Mouse (Mus musculus): Measurements from ENCODE around the gene Nbr1.

Gene Nbr1

DNA sequence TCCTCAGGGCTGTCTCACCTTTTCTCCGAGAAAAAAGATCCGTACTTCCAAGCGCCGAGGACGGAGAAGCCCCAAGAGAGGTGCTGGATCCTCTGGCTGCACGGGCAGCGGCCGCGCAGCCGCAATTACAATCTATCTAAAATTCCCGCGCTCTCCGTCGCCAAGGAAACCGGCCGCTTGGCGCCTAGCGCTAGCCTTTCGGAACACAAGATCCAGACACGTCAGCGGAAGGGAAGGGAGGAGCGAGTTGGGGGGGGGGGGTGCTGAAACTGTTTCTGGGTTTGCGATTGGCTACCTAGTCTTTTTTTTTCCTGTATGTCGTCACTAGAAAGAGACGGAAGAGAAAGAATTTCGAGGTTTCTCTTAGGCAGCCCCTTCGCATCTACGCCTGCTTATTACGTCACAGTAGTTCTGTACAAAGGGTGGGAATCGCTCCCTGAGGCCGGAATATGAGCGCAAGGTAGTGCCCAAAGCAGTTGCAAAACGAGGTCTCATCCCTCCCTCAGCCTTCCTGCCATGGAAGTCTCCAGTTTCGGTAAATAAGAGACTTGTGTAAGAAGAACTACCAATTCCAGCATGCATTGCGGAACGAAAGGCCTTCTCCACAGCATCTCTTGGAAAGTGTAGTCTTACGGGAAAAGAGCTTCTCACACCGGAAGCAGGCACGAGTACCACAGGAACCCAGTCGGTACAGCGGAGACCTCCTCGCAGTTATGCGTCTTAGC lies at the start of gene Nbr1, which contains the start of gene Brca1:
Gene Nbr1 (plus strand): TSS at position 399 of the 725 bp plus-strand sequence.
Gene Brca1 (minus strand): TSS at position 205 of the 725 bp plus-strand sequence.
- DNase-seq (ENCODE audit: low spot score): peak; percentile 88

GRCm38 (mm10) chr11:101506269-101506780 lies 45.6 kb upstream of the Nbr1 start:
- no peak for DNase-seq (ENCODE audit: low spot score)

DNA sequence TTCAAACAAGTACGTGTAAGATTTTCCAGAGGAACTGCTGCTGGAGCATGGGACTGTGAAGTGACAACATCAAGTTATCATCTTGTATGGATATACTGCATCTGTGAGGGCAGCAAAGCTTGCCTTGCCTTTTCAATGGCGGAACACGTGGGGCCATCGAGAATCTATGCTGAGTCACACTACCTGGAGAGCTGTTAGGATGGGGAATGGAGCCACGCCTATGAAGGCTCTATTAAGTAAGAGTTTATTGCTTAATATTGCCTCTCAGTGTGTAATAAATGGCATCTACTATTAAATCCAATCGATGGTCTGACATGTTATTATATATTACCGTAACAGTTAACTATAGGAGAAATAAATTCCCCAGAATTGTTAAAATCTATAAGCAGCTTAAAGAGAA lies 44.9 kb upstream of the Nbr1 start:
- no peak for DNase-seq (ENCODE audit: low spot score)

DNA sequence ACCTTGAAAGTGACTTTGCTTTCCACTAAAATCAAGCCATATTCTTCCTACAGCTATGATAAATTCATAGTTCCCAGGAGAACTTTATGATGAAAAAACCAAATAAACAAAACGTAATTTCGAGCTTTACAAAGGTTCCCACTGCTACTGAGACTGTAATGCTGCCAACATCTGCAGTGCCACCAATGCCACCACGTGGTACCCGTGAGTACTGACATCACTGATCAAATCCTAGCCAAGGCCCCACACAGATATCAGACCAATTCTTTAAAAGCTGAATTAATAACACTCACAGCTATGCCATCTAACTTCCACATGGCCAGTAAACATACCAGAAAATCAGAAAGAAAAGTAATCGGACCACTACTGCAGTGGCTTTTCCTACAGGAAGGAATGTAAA lies 33.0 kb upstream of the Nbr1 start:
- DNase-seq (ENCODE audit: low spot score): no peak

DNA sequence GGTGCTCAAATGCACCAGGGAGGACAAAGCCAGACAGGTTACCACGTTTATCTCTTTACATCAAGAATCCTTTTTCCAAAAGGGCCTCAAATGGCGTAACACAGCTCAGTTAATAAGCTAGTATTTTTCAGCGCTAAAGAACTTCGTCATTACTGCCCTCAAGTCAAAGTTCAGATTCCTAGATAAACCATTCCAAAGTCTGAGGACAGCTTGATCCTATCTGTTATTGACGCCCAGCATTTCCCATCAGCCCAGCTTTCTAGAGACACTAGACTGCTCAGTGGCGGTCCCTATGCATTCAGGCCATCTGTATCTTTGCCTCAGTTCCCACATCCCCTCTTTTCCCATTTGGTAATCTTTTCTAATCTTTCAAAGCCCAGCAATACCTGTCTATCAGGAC lies 32.6 kb upstream of the Nbr1 start:
- DNase-seq (ENCODE audit: low spot score): no peak

DNA sequence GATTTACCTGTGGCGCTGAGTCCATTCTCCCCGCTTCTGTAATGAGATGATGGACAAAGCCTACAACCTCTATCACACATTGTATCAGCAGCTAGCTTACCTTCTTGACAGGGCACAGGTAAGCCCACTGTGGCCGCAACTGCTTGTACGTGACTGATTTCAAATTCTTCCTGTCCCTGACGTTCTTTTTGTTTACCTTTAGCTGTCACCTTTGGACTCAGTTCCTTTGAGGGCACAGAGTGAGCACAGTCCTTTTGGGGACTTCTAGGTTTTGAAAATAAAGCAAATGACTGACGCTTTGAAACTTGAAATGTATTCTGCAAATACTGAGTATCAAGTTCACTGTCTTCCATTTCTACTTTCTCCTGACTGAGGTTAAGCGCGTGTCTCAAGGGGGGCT lies 27.5 kb upstream of the Nbr1 start:
- DNase-seq (ENCODE audit: low spot score): no peak

DNA sequence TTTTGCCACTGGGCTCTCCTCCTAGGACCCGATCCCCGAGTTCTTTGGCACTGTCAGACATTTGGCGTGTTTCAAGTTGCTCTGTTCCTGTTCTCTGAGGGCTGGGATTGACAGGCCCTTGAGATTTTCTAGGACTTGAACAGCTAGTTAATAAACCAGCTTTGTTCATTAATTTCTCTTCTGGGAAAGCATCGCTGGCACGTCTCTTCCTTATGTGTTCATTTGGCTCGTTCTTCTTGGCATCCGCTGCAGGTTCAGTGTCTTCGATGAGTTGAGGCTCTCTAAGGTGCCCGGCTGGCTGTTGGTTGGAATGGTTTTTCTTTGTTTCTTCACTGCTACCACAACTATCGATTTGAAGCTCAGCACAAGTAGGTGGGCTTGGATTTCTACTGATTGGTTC lies 26.9 kb upstream of the Nbr1 start:
- DNase-seq (ENCODE audit: low spot score): no peak

- no peak for DNase-seq (ENCODE audit: low spot score)
Observed at GRCm38 (mm10) chr11:101525936-101526595, 25.9 kb upstream of the Nbr1 start.

DNA sequence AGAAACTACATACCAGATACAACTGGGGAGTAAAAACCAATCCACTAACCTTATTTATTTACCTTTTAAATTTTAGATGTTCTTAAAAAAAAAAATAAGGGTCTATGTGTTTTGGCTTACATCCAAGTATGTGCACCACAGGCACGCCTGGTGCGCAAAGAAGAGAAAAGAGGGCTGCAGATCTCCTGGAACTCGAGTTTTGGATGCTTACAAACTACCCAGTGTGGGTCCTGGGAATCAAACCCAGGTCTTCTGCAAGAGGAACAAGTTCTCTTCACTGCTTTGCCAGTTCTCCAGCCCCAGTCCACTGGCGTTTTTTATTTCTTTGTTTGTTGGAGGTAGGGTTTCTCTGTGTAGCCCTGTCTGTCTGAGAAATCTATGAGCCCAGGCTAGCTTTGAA lies 25.3 kb upstream of the Nbr1 start:
- DNase-seq (ENCODE audit: low spot score): no peak

DNA sequence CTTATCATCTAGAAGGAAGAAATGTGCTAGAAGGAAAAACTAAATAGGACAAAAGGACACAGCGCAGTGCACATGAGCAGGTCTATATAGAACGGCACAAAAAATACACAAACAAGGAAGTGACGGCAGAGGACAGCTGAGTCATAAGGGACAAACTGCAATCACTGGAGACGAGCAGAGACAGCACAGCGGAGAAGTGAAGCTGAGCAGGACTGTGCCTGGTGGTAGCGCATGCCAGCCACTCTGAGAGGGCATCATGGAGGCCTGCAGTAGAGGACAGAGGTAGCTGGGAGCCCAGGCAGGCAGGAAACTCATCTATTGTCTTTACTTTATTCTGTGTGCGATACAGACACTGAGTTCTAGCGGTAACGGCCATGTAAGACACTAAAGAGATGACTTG lies 8.4 kb upstream of the Nbr1 start:
- no peak for DNase-seq (ENCODE audit: low spot score)

DNA sequence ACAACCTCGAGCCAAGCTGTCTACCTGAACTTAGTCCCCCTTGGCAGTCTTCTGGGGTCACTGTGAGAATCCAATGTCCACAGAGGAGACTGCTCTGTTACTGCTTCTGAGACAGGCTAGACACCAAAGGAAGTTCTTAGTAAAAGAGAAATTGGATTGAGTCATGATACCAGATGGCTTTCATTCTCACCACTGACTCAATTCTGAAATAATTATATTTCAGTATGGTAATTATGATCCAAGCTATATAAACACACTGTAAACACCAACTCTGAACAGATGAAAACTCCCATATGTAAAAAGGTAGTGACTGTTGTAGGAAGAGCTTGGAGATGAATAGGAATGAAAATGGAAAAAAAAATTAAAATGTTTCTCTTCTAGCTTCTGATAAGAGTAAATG lies 7.8 kb upstream of the Nbr1 start:
- no peak for DNase-seq (ENCODE audit: low spot score)

DNA sequence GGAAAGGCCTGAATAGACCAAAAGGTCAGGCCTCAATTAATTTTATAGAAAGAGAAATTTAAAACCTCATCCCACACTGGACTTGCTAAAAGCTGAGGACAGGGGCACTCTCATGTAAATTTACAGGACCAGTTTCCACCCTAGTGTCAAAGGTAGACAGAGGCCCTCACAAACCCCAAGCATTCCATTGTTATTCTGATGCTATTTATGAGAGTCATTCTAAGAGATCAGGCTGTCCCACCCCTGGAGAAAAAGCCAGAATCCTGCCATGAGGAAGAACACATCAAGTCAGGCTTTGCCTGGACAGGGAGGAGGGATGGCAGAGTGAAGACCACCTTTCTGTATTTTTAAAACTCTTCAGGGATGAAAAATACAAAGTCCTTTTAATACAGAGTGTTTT lies 3.4 kb upstream of the Nbr1 start:
- no peak for DNase-seq (ENCODE audit: low spot score)

DNA sequence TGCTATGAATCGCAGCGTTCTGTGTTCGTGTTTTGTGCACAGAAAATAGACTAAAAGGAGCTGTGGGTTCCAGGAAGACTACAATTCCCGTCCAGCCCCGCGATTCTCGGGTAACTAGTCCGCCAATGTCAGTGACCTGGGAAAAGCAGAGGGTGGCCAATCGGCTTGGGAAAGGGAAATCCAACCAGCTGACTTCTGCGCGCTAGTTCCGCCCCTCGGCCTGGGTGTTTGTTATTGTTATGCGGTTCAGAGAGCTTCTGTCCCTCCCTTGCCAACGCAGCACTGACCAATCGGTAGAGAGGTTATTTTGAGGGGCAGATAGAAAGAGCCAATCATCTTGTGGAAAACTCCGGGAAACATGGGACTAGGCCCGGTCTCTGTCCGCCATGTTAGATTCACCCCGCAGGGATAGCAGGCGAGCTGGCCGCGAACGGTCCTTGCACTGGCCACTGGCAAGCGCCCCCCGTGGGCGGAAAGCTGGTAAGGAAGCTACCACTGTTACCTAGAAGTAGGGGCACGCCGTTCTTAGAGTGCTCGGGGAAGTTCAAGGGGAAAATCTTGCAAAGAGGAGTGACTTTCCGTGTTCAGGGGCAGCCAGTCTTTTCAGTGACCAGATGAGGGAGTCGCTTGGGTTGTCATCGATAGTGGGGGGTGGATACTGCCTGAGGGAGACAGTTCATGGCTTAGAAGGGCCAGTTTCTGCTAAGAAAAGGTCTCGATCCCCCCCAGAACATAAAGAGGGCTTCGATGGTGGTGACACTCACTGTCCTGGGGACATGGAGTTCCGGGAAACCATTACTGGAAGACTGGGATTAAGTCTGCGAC lies 739 bp downstream of the Nbr1 start:
- DNase-seq (ENCODE audit: low spot score): peak; percentile 99

GRCm38 (mm10) chr11:101553354-101553930 lies 1.5 kb downstream of the Nbr1 start:
- no peak for DNase-seq (ENCODE audit: low spot score)

GRCm38 (mm10) chr11:101556541-101556940 lies 4.6 kb downstream of the Nbr1 start:
- no peak for DNase-seq (ENCODE audit: low spot score)

- DNase-seq (ENCODE audit: low spot score): no peak
Observed at GRCm38 (mm10) chr11:101556954-101557353, 5.0 kb downstream of the Nbr1 start.

DNA sequence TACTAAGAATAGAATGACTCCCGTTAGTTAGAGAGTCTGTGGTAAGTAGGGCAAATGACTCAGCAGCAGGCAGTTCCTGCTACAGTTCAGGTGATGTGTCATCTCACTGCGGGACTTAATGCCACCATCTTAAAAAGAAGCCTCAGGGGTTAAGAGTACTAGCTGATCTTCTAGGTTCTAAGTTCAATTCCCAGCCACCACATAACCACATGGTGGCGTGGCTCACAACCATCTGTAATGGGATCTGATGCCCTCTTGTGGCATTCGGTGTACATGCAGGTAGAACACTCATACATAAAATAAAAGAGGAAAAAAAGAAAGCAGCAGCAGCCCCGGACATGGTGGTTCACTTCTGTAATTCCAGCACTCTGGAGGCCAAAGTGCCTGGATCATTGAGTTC lies 10.4 kb downstream of the Nbr1 start:
- peak; percentile 76 for DNase-seq (ENCODE audit: low spot score)

GRCm38 (mm10) chr11:101568421-101568820 lies 16.5 kb downstream of the Nbr1 start:
- DNase-seq (ENCODE audit: low spot score): no peak

- DNase-seq (ENCODE audit: low spot score): no peak
Observed at GRCm38 (mm10) chr11:101576116-101576515, 24.2 kb downstream of the Nbr1 start.

DNA sequence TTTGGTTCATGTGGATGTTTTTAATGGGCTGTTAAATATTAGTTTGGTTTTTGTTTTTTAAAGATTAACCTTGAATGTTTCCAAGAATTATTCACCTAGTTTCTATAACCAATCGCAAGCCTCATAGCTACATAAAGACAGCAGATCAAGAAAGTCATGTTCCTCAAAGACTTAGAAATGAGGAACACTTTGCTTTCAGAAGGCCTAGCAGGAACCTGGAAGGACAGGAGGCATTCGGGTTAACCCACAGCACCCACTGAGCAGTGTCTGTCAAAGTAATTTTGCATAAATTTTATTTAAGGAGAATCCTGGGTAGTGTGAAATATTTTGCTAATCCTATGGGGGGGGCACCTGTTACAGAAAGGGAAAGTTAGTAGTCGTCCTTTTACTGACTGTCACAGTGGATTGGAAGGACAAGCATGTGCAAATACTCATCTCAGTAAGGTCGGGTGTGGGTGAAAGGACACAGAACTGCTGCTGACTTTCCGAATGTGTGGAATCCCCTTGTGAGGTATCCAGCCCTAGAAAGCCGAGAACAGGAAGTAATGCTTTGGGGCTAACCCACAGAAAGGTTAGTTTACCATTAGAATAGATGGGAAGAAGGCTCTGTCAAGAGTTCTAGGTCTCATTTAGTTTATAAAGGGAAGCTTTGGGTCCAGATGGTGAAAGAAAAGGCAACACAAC lies 29.3 kb downstream of the Nbr1 start:
- DNase-seq (ENCODE audit: low spot score): no peak
